Mouse (Mus musculus): Measurements from ENCODE around the gene Hoxb9. TPM values are rescaled to one million over a fixed set of nuclear protein-coding genes. Genes with fewer than 3 reads are reported as not detected.

Gene Hoxb9
- polyA plus RNA-seq, 1 experiment from 2014 or later = not detected

DNA sequence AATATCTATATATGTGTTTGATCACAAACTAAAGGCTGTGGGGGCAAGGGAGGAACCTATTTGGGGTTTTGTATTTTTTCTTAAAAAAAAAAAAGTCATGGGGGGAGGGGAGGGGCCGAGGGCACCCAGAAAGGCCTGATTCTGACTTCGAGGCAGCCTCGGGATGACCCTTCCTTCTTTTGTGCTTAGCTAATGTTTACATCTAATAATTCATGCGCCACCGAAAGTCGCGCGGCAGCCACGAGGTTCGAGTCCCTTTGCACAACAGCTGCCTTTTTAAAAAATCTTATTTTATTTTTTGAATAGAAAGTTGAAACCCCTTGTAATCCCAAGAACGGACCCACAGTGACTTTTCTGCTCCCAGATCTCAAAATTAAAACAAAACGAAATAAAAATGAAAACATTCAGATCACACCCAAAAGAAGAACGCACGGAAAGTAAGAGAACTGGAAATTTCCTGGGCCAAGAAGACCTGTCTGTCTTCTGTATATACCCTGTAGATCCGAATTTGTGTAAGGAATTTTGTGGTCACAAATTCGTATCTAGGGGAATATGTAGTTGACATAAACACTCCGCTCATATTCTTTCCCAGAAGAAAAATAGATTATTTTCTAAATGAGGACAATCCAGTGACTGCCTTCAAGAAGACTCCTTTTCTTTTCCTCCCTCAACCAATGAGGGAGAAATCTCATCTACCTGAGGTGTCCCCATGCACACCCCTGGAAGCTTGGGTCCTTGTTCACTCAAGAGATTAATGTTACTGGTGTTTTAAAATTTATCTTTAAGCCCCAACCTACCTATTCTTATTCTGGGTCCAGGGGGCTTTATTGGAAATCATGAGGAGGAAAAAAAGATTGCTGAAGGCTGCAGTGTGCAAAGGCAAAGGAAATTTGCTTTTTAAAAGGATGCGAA is 45.7 kb downstream of the Hoxb9 start:
- no peaks in the 10 kb centered on the region for H3K9me3 ChIP-seq (ENCODE audit: control insufficient read depth, low read length)
- WGBS = 13% methylated on average over 18 of the region's 18 CpGs
- H3K36me3 ChIP-seq (ENCODE audit: control insufficient read depth, insufficient read depth, low read length) = no peaks in the 10 kb centered on the region
- H3K4me3 ChIP-seq (ENCODE audit: control insufficient read depth in 1 of 2, insufficient read depth in 1 of 2, low read depth in 1 of 2, low read length in 2 of 2) = no peak overlapping the region
- H3K4me1 ChIP-seq (ENCODE audit: control insufficient read depth in 2 of 2, insufficient read depth in 2 of 2, low read length in 2 of 2) = 0 out of 4 replicates have a peak, but pooled peaks cover 2 to 7% of the 10 kb centered on the region in 2 experiments
- peaks cover 98% of the 10 kb centered on the region for H3K27me3 ChIP-seq (ENCODE audit: control insufficient read depth, insufficient read depth, low read length)
- H3K9ac ChIP-seq (ENCODE audit: low read length) = no peak overlapping the region
- H3K4me2 ChIP-seq (ENCODE audit: low read length) = no peak overlapping the region
- no peak overlapping the region for H3K27ac ChIP-seq (replicated peaks in 1 of 2; ENCODE audit: control insufficient read depth in 1 of 2, insufficient read depth in 1 of 2, low read depth in 2 of 2, low read length in 2 of 2)
- no peak for ATAC-seq (ENCODE audit: insufficient number of reproducible peaks, insufficient read depth, low FRiP score, low read depth)

DNA sequence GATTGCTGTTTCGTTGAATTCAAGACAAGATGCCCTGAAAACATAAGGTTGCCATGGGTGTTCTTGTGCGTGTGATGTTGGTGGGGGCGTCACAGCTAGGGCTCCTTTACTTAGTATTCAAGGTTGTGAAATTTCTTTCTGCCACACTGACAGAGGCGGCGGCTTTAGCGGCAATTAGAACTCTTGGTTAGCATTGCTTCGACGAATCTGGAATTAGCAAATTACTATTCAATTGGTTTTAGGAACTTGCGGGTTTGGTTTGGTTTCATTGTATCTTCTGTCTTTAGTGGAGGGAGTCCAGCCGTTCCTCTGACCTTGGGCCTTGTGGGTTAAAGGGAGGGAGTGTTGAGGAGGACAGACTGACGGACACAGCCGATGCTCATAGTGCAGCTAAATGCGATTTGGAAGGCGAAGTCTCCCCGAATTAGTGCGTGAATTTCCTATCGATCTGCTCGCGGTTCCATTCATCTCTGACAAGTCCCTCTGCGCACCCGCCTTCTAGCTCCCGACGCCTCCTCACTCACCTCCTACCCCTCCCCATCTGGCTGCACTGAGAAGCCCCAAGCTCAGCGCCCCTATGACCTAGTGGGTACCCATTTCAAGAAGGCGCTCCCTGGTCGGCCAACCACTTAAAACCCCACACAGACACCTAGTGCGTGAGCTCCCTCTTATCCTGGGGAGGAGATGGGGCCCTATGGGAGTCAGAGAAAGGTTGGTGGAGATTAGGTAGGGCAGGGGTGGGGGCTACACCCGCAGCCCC is 46.5 kb downstream of the Hoxb9 start, which contains the start of gene Hoxb4:
Hoxb4 (plus strand) TSS at position 660 of the 760 bp plus-strand sequence.
- peak within 1 kb of the TSS; percentile 39 for H3K4me3 ChIP-seq (ENCODE audit: control insufficient read depth in 1 of 2, insufficient read depth in 1 of 2, low read depth in 1 of 2, low read length in 2 of 2)
- no peaks in the 10 kb centered on the region for H3K9me3 ChIP-seq (ENCODE audit: control insufficient read depth, low read length)
- ATAC-seq (ENCODE audit: insufficient number of reproducible peaks, insufficient read depth, low FRiP score, low read depth) = 0 out of 2 replicates have a peak, but pooled peaks have one; percentile 42
- WGBS = 3% methylated on average over 28 of the region's 28 CpGs
- H3K4me1 ChIP-seq (ENCODE audit: control insufficient read depth in 2 of 2, insufficient read depth in 2 of 2, low read length in 2 of 2) = 0 out of 4 replicates have a peak, but pooled peaks cover 2 to 7% of the 10 kb centered on the region in 2 experiments
- H3K27me3 ChIP-seq (ENCODE audit: control insufficient read depth, insufficient read depth, low read length) = peaks cover 98% of the 10 kb centered on the region
- H3K36me3 ChIP-seq (ENCODE audit: control insufficient read depth, insufficient read depth, low read length) = no peaks in the 10 kb centered on the region
- H3K27ac ChIP-seq (replicated peaks in 1 of 2; ENCODE audit: control insufficient read depth in 1 of 2, insufficient read depth in 1 of 2, low read depth in 2 of 2, low read length in 2 of 2) = peak within 1 kb of the TSS in 1 of 2 experiments; percentile 57; a peak in 2 of 4 replicates
- peak within 1 kb of the TSS; percentile 66; the same call in 1 of the 2 replicates for H3K9ac ChIP-seq (ENCODE audit: low read length)
- H3K4me2 ChIP-seq (ENCODE audit: low read length) = peak within 1 kb of the TSS; percentile 55

DNA sequence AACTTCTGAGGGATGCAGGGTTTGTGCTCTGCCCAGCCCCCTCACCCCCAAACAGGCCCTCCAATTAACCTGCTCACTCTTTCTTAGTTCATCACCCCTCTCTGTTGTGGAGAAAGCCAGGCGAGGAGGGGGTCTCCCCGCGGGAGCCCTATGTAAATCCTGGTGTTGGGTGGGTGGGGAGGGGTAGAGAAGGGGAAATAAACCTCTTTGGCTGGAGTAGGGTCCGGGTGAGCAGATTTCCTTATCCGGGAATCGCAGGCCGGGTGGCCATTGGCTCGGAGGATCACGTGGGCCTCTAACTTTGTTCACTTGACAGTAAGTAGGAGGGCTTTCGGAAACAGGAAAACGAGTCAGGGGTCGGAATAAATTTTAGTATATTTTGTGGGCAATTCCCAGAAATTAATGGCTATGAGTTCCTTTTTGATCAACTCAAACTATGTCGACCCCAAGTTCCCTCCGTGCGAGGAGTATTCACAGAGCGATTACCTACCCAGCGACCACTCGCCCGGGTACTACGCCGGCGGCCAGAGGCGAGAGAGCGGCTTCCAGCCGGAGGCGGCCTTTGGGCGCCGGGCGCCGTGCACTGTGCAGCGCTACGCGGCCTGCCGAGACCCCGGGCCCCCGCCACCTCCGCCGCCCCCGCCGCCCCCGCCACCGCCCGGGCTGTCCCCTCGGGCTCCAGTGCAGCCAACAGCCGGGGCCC is 47.3 kb downstream of the Hoxb9 start:
- Histone ChIP-seq H3K27ac (replicated peaks in 1 of 2; ENCODE audit: control insufficient read depth in 1 of 2, insufficient read depth in 1 of 2, low read depth in 2 of 2, low read length in 2 of 2) (peak overlapping the region in 1 of 2 experiments; percentile 57; a peak in 2 of 4 replicates), H3K4me1 (ENCODE audit: control insufficient read depth in 2 of 2, insufficient read depth in 2 of 2, low read length in 2 of 2) (0 out of 4 replicates have a peak, but pooled peaks cover 2 to 7% of the 10 kb centered on the region in 2 experiments), H3K27me3 (ENCODE audit: control insufficient read depth, insufficient read depth, low read length) (peaks cover 98% of the 10 kb centered on the region), H3K4me3 (ENCODE audit: control insufficient read depth in 1 of 2, insufficient read depth in 1 of 2, low read depth in 1 of 2, low read length in 2 of 2) (peak overlapping the region; percentile 39), H3K9ac (ENCODE audit: low read length) (peak overlapping the region; percentile 66; the same call in 1 of the 2 replicates), H3K9me3 (ENCODE audit: control insufficient read depth, low read length) (no peaks in the 10 kb centered on the region), H3K4me2 (ENCODE audit: low read length) (peak overlapping the region; percentile 55), H3K36me3 (ENCODE audit: control insufficient read depth, insufficient read depth, low read length) (no peaks in the 10 kb centered on the region)
- under 1% methylated on average over 41 of the region's 45 CpGs for WGBS
- peak; percentile 41; the same call in 1 of the 2 replicates for ATAC-seq (ENCODE audit: insufficient number of reproducible peaks, insufficient read depth, low FRiP score, low read depth)

DNA sequence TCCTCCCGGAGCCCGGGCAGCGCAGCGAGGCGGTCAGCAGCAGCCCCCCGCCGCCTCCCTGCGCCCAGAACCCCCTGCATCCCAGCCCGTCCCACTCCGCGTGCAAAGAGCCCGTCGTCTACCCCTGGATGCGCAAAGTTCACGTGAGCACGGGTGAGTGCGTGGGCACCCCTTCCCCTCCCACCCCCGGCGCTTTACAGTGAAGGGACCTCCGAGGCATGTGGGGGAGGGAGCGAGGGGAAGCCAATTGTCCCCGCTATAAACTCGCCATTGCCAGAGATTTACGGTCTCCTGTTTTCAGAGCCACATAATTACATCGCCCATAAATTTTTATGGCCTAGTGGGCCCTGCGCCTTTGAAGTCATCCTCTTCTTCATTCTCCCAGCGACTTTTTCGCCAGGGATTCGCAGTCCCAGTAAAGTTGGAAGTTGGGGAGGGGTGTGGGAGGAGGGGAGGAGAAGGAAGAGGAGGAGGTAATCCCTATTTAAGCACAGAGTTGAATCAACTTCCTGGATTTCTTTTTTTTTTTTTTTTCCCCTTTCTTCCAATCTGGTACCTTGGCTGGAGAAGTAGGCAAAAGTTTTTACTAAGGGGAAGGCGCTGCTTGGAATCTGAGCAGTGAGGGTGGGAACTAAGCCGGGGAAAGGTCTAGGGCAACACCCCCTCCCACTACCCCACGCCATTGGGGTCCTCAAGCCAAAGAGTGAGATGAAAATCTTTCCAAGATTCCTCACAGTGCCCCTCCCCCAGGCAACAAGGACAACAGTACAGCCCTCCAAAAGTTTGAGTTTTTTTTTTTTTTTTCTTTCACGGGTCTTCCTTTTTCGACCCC is 48.0 kb downstream of the Hoxb9 start:
- H3K9me3 ChIP-seq (ENCODE audit: control insufficient read depth, low read length) = no peaks in the 10 kb centered on the region
- under 1% methylated on average over 32 of the region's 34 CpGs for WGBS
- peak overlapping the region; percentile 66; the same call in 1 of the 2 replicates for H3K9ac ChIP-seq (ENCODE audit: low read length)
- peak overlapping the region; percentile 55 for H3K4me2 ChIP-seq (ENCODE audit: low read length)
- no peak; the same call in 1 of the 2 replicates for ATAC-seq (ENCODE audit: insufficient number of reproducible peaks, insufficient read depth, low FRiP score, low read depth)
- H3K27me3 ChIP-seq (ENCODE audit: control insufficient read depth, insufficient read depth, low read length) = peaks cover 98% of the 10 kb centered on the region
- H3K4me3 ChIP-seq (ENCODE audit: control insufficient read depth in 1 of 2, insufficient read depth in 1 of 2, low read depth in 1 of 2, low read length in 2 of 2) = peak overlapping the region; percentile 38 to 39
- peak overlapping the region in 1 of 2 experiments; percentile 57; a peak in 2 of 4 replicates for H3K27ac ChIP-seq (replicated peaks in 1 of 2; ENCODE audit: control insufficient read depth in 1 of 2, insufficient read depth in 1 of 2, low read depth in 2 of 2, low read length in 2 of 2)
- 0 out of 4 replicates have a peak, but pooled peaks cover 2 to 7% of the 10 kb centered on the region in 2 experiments for H3K4me1 ChIP-seq (ENCODE audit: control insufficient read depth in 2 of 2, insufficient read depth in 2 of 2, low read length in 2 of 2)
- H3K36me3 ChIP-seq (ENCODE audit: control insufficient read depth, insufficient read depth, low read length) = no peaks in the 10 kb centered on the region

DNA sequence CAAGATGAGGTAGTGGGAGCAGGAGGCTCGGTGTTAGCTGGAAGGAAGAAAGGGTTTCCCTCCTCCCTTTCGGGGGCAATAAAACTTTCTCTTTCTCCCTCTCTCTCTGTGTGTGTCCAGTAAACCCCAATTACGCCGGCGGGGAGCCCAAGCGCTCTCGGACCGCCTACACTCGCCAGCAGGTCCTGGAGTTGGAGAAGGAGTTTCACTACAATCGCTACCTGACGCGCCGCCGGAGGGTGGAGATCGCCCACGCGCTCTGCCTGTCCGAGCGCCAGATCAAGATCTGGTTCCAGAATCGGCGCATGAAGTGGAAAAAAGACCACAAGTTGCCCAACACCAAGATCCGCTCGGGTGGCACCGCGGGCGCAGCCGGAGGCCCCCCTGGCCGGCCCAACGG is 48.7 kb downstream of the Hoxb9 start:
- H3K4me2 ChIP-seq (ENCODE audit: low read length) = peak overlapping the region; percentile 55
- H3K9ac ChIP-seq (ENCODE audit: low read length) = peak overlapping the region; percentile 9; the same call in 1 of the 2 replicates
- under 1% methylated on average over 29 of the region's 29 CpGs for WGBS
- H3K9me3 ChIP-seq (ENCODE audit: control insufficient read depth, low read length) = no peaks in the 10 kb centered on the region
- H3K4me1 ChIP-seq (ENCODE audit: control insufficient read depth in 2 of 2, insufficient read depth in 2 of 2, low read length in 2 of 2) = 0 out of 4 replicates have a peak, but pooled peaks cover 2 to 7% of the 10 kb centered on the region in 2 experiments
- H3K27ac ChIP-seq (replicated peaks in 1 of 2; ENCODE audit: control insufficient read depth in 1 of 2, insufficient read depth in 1 of 2, low read depth in 2 of 2, low read length in 2 of 2) = peak overlapping the region in 1 of 2 experiments; percentile 0; a peak in 1 of 4 replicates
- peaks cover 98% of the 10 kb centered on the region for H3K27me3 ChIP-seq (ENCODE audit: control insufficient read depth, insufficient read depth, low read length)
- no peaks in the 10 kb centered on the region for H3K36me3 ChIP-seq (ENCODE audit: control insufficient read depth, insufficient read depth, low read length)
- peak overlapping the region; percentile 38 to 39 for H3K4me3 ChIP-seq (ENCODE audit: control insufficient read depth in 1 of 2, insufficient read depth in 1 of 2, low read depth in 1 of 2, low read length in 2 of 2)
- no peak for ATAC-seq (ENCODE audit: insufficient number of reproducible peaks, insufficient read depth, low FRiP score, low read depth)

DNA sequence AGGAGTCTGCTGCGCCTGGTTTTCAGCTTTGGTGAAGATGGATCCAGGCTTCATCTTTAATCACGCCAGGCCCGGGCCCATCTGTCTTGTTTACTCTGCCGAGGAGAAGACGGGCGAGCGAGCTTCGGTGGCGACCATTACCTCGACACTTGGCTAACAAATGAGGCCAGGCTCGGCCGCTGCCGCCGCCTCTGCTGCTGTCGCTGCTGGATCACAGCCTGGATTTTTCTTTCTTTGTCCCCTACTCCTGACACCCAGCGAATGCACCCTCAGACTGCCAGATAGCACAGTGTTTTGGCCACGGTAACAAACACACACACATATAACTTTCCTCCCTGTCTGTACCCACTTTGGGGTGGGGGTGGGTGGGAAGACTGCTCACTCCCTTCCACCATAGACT is 49.4 kb downstream of the Hoxb9 start:
- no peak overlapping the region for H3K27ac ChIP-seq (replicated peaks in 1 of 2; ENCODE audit: control insufficient read depth in 1 of 2, insufficient read depth in 1 of 2, low read depth in 2 of 2, low read length in 2 of 2)
- H3K4me3 ChIP-seq (ENCODE audit: control insufficient read depth in 1 of 2, insufficient read depth in 1 of 2, low read depth in 1 of 2, low read length in 2 of 2) = no peak overlapping the region
- H3K9me3 ChIP-seq (ENCODE audit: control insufficient read depth, low read length) = no peaks in the 10 kb centered on the region
- peaks cover 98% of the 10 kb centered on the region for H3K27me3 ChIP-seq (ENCODE audit: control insufficient read depth, insufficient read depth, low read length)
- no peaks in the 10 kb centered on the region for H3K36me3 ChIP-seq (ENCODE audit: control insufficient read depth, insufficient read depth, low read length)
- H3K4me2 ChIP-seq (ENCODE audit: low read length) = peak overlapping the region; percentile 55; the same call in 1 of the 2 replicates
- H3K9ac ChIP-seq (ENCODE audit: low read length) = no peak overlapping the region
- H3K4me1 ChIP-seq (ENCODE audit: control insufficient read depth in 2 of 2, insufficient read depth in 2 of 2, low read length in 2 of 2) = 0 out of 4 replicates have a peak, but pooled peaks cover 2 to 7% of the 10 kb centered on the region in 2 experiments
- WGBS = 12% methylated on average over 17 of the region's 17 CpGs
- no peak for ATAC-seq (ENCODE audit: insufficient number of reproducible peaks, insufficient read depth, low FRiP score, low read depth)

Data from heart, embryonic 14.5 days (tissue).